Mouse (Mus musculus) lung, adult 2 months (tissue): ENCODE measurements at regions not wholly inside any gene's neighbourhood (a gene's known extent, or its start where the extent isn't known, plus 50 kb on each side); places are given as distances from the start of the nearest gene placed in this dataset.

ENCODE experiments used
- CTCF ChIP-seq: fragments of 200-500 bp; IDR thresholded peaks from 2 replicates; pipeline ENCODE4 v1.5.1; 2011; ENCODE audit warnings: mild to moderate bottlenecking, low read length, control low read depth; ENCODE audit not compliant: insufficient read depth
- POLR2A ChIP-seq: fragments of 200-500 bp; IDR thresholded peaks from 2 replicates; pipeline ENCODE4 v1.6.1; 2011; ENCODE audit warnings: low read depth, mild to moderate bottlenecking, control low read depth, low read length, borderline replicate concordance; ENCODE audit errors: extremely low read depth

DNA sequence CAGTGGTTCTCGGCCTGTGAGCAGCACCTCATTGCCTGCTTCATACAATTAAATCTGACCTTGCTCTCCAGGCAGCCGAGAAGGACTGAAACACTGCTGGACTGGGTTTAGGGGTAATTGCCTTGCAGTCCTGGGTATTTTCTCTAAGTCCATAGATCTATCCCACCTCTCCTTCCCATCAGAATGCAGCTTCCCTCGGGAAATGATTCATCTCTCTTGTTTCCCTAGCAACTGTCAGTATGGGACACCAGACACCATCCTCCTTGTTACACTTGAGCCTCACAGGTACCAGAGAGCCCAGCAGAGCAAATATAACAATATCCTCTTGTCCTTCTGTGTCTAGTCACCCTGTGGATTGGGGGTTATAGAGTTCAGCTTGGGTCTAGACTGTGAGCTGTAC is 322.3 kb downstream of the Tcerg1l start:
- TF ChIP-seq CTCF (no peak), POLR2A (no peak)
